Mouse (Mus musculus) megakaryocyte, embryonic 14.5 days (primary cell): ENCODE measurements around the gene Tet1. TPM values are rescaled to one million over a fixed set of nuclear protein-coding genes. Genes with fewer than 3 reads are reported as not detected.

Source experiments
- H3K27me3 ChIP-seq: replicated peaks from 2 replicates; pipeline ENCODE3; 2012; ENCODE audit warnings: inconsistent platforms
- H3K36me3 ChIP-seq: replicated peaks from 2 replicates; pipeline ENCODE3; 2012; ENCODE audit warnings: low read length, inconsistent platforms, mixed read lengths
- H3K4me1 ChIP-seq: 2 replicates; pipeline ENCODE4 v1.6.1; 2012; ENCODE audit warnings: inconsistent platforms
- H3K4me3 ChIP-seq: replicated peaks from 2 replicates; pipeline ENCODE3; 2012; ENCODE audit warnings: moderate library complexity, mild to moderate bottlenecking, inconsistent platforms
- H3K9me3 ChIP-seq: 2 replicates; pipeline ENCODE4 v1.6.1; 2012; ENCODE audit warnings: inconsistent platforms
- FLI1 ChIP-seq: IDR thresholded peaks from 2 replicates; pipeline ENCODE4 v1.6.1; 2012; ENCODE audit warnings: low read length, inconsistent platforms, mixed read lengths
- GATA1 ChIP-seq: IDR thresholded peaks from 3 replicates; pipeline ENCODE4 v1.6.1; 2012; ENCODE audit warnings: mixed read lengths, low read length, inconsistent platforms, borderline replicate concordance
- polyA plus RNA-seq: library from polyadenylated mRNA; stranded (reverse); fragments of >175 nt; gene quantifications from 2 replicates; pipeline ENCODE4 v1.2.3, GENCODE M21; 2012; ENCODE audit warnings: low replicate concordance; ENCODE audit not compliant: insufficient read depth

Gene Tet1
- polyA plus RNA-seq, 1 experiment, result 0.01 TPM

- peaks cover 14% of the 10 kb centered on the region for H3K4me1 ChIP-seq
- TF ChIP-seq GATA1 (no peak), FLI1 (no peak)
- H3K4me3 ChIP-seq, result no peak overlapping the region
- no peaks in the 10 kb centered on the region for H3K36me3 ChIP-seq
- H3K9me3 ChIP-seq, result peaks cover 6% of the 10 kb centered on the region
- peaks cover 22% of the 10 kb centered on the region for H3K27me3 ChIP-seq
These were observed 2.5 kb downstream of the Tet1 start for GRCm38 (mm10) chr10:62906336-62906735.

- Histone ChIP-seq H3K36me3 (no peaks in the 10 kb centered on the region), H3K4me1 (peaks cover 9% of the 10 kb centered on the region), H3K27me3 (peaks cover 20% of the 10 kb centered on the region), H3K4me3 (no peak overlapping the region), H3K9me3 (peaks cover 6% of the 10 kb centered on the region)
- TF ChIP-seq FLI1, result no peak
- TF ChIP-seq GATA1, result no peak
These were observed 6.0 kb downstream of the Tet1 start for GRCm38 (mm10) chr10:62902829-62903228.

- no peaks in the 10 kb centered on the region for H3K9me3 ChIP-seq
- H3K4me1 ChIP-seq, result peaks cover 9% of the 10 kb centered on the region
- H3K36me3 ChIP-seq, result no peaks in the 10 kb centered on the region
- H3K4me3 ChIP-seq, result no peak overlapping the region
- peaks cover 17% of the 10 kb centered on the region for H3K27me3 ChIP-seq
- TF ChIP-seq FLI1 (no peak), GATA1 (no peak)
These were observed 7.0 kb downstream of the Tet1 start for GRCm38 (mm10) chr10:62901826-62902225.

- no peaks in the 10 kb centered on the region for H3K9me3 ChIP-seq
- H3K4me1 ChIP-seq, result peaks cover 14% of the 10 kb centered on the region
- no peak overlapping the region for H3K4me3 ChIP-seq
- no peak for TF ChIP-seq GATA1
- TF ChIP-seq FLI1, result no peak
- no peaks in the 10 kb centered on the region for H3K36me3 ChIP-seq
- H3K27me3 ChIP-seq, result peaks cover 15% of the 10 kb centered on the region
These were observed 8.7 kb downstream of the Tet1 start for GRCm38 (mm10) chr10:62900144-62900543.

- TF ChIP-seq FLI1 (no peak), GATA1 (no peak)
- Histone ChIP-seq H3K36me3 (no peaks in the 10 kb centered on the region), H3K9me3 (no peaks in the 10 kb centered on the region), H3K27me3 (peaks cover 10% of the 10 kb centered on the region), H3K4me1 (peaks cover 15% of the 10 kb centered on the region), H3K4me3 (no peak overlapping the region)
These were observed 10.7 kb downstream of the Tet1 start for GRCm38 (mm10) chr10:62898061-62898460.

- Histone ChIP-seq H3K9me3 (no peaks in the 10 kb centered on the region), H3K36me3 (no peaks in the 10 kb centered on the region), H3K4me1 (peaks cover 15% of the 10 kb centered on the region), H3K4me3 (no peak overlapping the region), H3K27me3 (peaks cover 4% of the 10 kb centered on the region)
- no peak for TF ChIP-seq GATA1
- no peak for TF ChIP-seq FLI1
These were observed 11.4 kb downstream of the Tet1 start for GRCm38 (mm10) chr10:62897437-62897836.

- TF ChIP-seq FLI1 (no peak), GATA1 (no peak)
- H3K4me1 ChIP-seq, result peaks cover 15% of the 10 kb centered on the region
- H3K9me3 ChIP-seq, result no peaks in the 10 kb centered on the region
- no peaks in the 10 kb centered on the region for H3K36me3 ChIP-seq
- peaks cover 1% of the 10 kb centered on the region for H3K27me3 ChIP-seq
- H3K4me3 ChIP-seq, result no peak overlapping the region
These were observed 12.0 kb downstream of the Tet1 start for GRCm38 (mm10) chr10:62896774-62897173.

GRCm38 (mm10) chr10:62896035-62896434 lies 12.8 kb downstream of the Tet1 start:
- no peaks in the 10 kb centered on the region for H3K9me3 ChIP-seq
- no peaks in the 10 kb centered on the region for H3K36me3 ChIP-seq
- no peak for TF ChIP-seq FLI1
- TF ChIP-seq GATA1, result no peak
- H3K4me1 ChIP-seq, result peaks cover 18% of the 10 kb centered on the region
- peaks cover 2% of the 10 kb centered on the region for H3K27me3 ChIP-seq
- no peak overlapping the region for H3K4me3 ChIP-seq

GRCm38 (mm10) chr10:62895386-62895785 lies 13.4 kb downstream of the Tet1 start:
- Histone ChIP-seq H3K27me3 (peaks cover 2% of the 10 kb centered on the region), H3K4me3 (no peak overlapping the region), H3K4me1 (peaks cover 19% of the 10 kb centered on the region), H3K9me3 (no peaks in the 10 kb centered on the region), H3K36me3 (no peaks in the 10 kb centered on the region)
- TF ChIP-seq FLI1, result no peak
- no peak for TF ChIP-seq GATA1

GRCm38 (mm10) chr10:62894447-62894846 lies 14.3 kb downstream of the Tet1 start:
- no peaks in the 10 kb centered on the region for H3K9me3 ChIP-seq
- peaks cover 2% of the 10 kb centered on the region for H3K27me3 ChIP-seq
- H3K4me3 ChIP-seq, result no peak overlapping the region
- no peaks in the 10 kb centered on the region for H3K36me3 ChIP-seq
- TF ChIP-seq FLI1, result no peak
- no peak for TF ChIP-seq GATA1
- H3K4me1 ChIP-seq, result peaks cover 19% of the 10 kb centered on the region

GRCm38 (mm10) chr10:62893356-62893884 lies 15.4 kb downstream of the Tet1 start:
- no peaks in the 10 kb centered on the region for H3K36me3 ChIP-seq
- H3K4me1 ChIP-seq, result peaks cover 19% of the 10 kb centered on the region
- H3K4me3 ChIP-seq, result no peak overlapping the region
- TF ChIP-seq GATA1 (no peak), FLI1 (no peak)
- H3K9me3 ChIP-seq, result no peaks in the 10 kb centered on the region
- H3K27me3 ChIP-seq, result peaks cover 2% of the 10 kb centered on the region
